Mouse (Mus musculus): ENCODE results near the gene Gmfb. TPM values are rescaled to one million over a fixed set of nuclear protein-coding genes. Genes with fewer than 3 reads are reported as not detected.

Gmfb gene
- polyA plus RNA-seq, 1 experiment from 2014 or later: 107 TPM

- Histone ChIP-seq H3K4me2 (no peak overlapping the region), H3K27ac (no peak overlapping the region), H3K27me3 (no peaks in the 10 kb centered on the region), H3K9me3 (no peaks in the 10 kb centered on the region), H3K36me3 (peaks cover 41% of the 10 kb centered on the region), H3K4me3 (no peak overlapping the region), H3K9ac (no peak overlapping the region), H3K4me1 (replicated peaks) (no peaks in the 10 kb centered on the region)
- 86% methylated on average over 12 of the region's 12 CpGs for WGBS
- ATAC-seq (ENCODE audit: low FRiP score): no peak
These were observed 54.9 kb downstream of the Gmfb start for GRCm38 (mm10) chr14:46767116-46767515.

- Histone ChIP-seq H3K9ac (peak overlapping the region; percentile 79), H3K4me3 (peak overlapping the region; percentile 60), H3K4me1 (replicated peaks) (peaks cover 11% of the 10 kb centered on the region), H3K27me3 (no peaks in the 10 kb centered on the region), H3K4me2 (peak overlapping the region; percentile 93), H3K36me3 (no peaks in the 10 kb centered on the region), H3K27ac (no peak overlapping the region), H3K9me3 (peaks cover 7% of the 10 kb centered on the region; the same call in 1 of the 2 replicates)
- no peak for ATAC-seq (ENCODE audit: low FRiP score)
- WGBS: 46% methylated on average over 6 of the region's 6 CpGs
These were observed 60.9 kb downstream of the Gmfb start for GRCm38 (mm10) chr14:46761186-46761585.

GRCm38 (mm10) chr14:46760355-46761029 is 61.5 kb downstream of the Gmfb start, which contains the start of gene Cdkn3:
TSS of gene Cdkn3 (plus strand) at chr14:46760541.
- H3K27me3 ChIP-seq: no peaks in the 10 kb centered on the region

GRCm38 (mm10) chr14:46759970-46760354 is 62.1 kb downstream of the Gmfb start:
- peak overlapping the region; percentile 93 for H3K4me2 ChIP-seq
- H3K27me3 ChIP-seq: no peaks in the 10 kb centered on the region
- no peak overlapping the region for H3K27ac ChIP-seq
- peaks cover 7% of the 10 kb centered on the region; the same call in 1 of the 2 replicates for H3K9me3 ChIP-seq
- ATAC-seq (ENCODE audit: low FRiP score): no peak
- peaks cover 11% of the 10 kb centered on the region for H3K4me1 ChIP-seq (replicated peaks)
- H3K4me3 ChIP-seq: peak overlapping the region; percentile 60
- WGBS: 1% methylated on average over 7 of the region's 7 CpGs
- H3K9ac ChIP-seq: no peak overlapping the region
- H3K36me3 ChIP-seq: no peaks in the 10 kb centered on the region

More at GRCm38 (mm10) chr14:46760355-46761029, 61.5 kb downstream of the Gmfb start, which contains the start of gene Cdkn3:
- Histone ChIP-seq H3K4me3 (peak within 1 kb of the TSS; percentile 60), H3K27ac (no peak within 1 kb of the TSS), H3K9ac (peak within 1 kb of the TSS; percentile 79), H3K4me1 (replicated peaks) (peaks cover 11% of the 10 kb centered on the region), H3K4me2 (peak within 1 kb of the TSS; percentile 93), H3K36me3 (no peaks in the 10 kb centered on the region), H3K9me3 (peaks cover 7% of the 10 kb centered on the region; the same call in 1 of the 2 replicates)
- peak; percentile 100 for ATAC-seq (ENCODE audit: low FRiP score)
- WGBS: under 1% methylated on average over 54 of the region's 54 CpGs

Other genes starting within 250 kb of the Gmfb start
- 11.0 and 15.2 TPM in 2 replicates for gene Cdkn3, start 61.7 kb downstream of the Gmfb start, polyA plus RNA-seq (2015; fragmentation: Nextera tagmentation; extraction: Ambion mirVana)
- 190 and 199 TPM in 2 replicates for gene Cnih1, start 33.8 kb downstream of the Gmfb start, polyA plus RNA-seq (2015; fragmentation: Nextera tagmentation; extraction: Ambion mirVana)
- 19.5 and 23.4 TPM in 2 replicates for gene Cgrrf1, start 9.9 kb upstream of the Gmfb start, polyA plus RNA-seq (2015; fragmentation: Nextera tagmentation; extraction: Ambion mirVana)
- 3.6 and 3.9 TPM in 2 replicates for gene Samd4, start 60.6 kb upstream of the Gmfb start, polyA plus RNA-seq (2015; fragmentation: Nextera tagmentation; extraction: Ambion mirVana)

All from hindbrain, embryonic 13.5 days (tissue).